Mouse (Mus musculus) hindbrain, embryonic 16.5 days (tissue): ENCODE measurements at regions not wholly inside any gene's neighbourhood (a gene's known extent, or its start where the extent isn't known, plus 50 kb on each side); places are given as distances from the start of the nearest gene placed in this dataset.

Source experiments
- ATAC-seq: fragments of 200-750 bp; cut with Nextera tagmentation; 2 replicates; pipeline ENCODE4 v1.8.0; 2017; ENCODE audit warnings: moderate TSS enrichment, moderate library complexity
- H3K27ac ChIP-seq: fragments of 300-500 bp; sonication (generic); 2 replicates; pipeline ENCODE4 v1.5.1; 2014; ENCODE audit warnings: low read depth, mild to moderate bottlenecking, control low read depth, low read length, moderate library complexity
- H3K27me3 ChIP-seq: fragments of 300-500 bp; sonication (generic); replicated peaks from 2 replicates; pipeline ENCODE4 v1.6.1; 2014; ENCODE audit warnings: low read length; ENCODE audit not compliant: control insufficient read depth, insufficient read depth
- H3K36me3 ChIP-seq: fragments of 300-500 bp; sonication (generic); 2 replicates; pipeline ENCODE4 v1.6.1; 2014; ENCODE audit warnings: mild to moderate bottlenecking, low read length, moderate library complexity, mixed read lengths; ENCODE audit not compliant: control insufficient read depth, insufficient read depth
- H3K4me1 ChIP-seq: fragments of 300-500 bp; sonication (generic); 2 replicates; pipeline ENCODE4 v1.6.1; 2014; ENCODE audit warnings: low read depth, low read length; ENCODE audit not compliant: control insufficient read depth, insufficient read depth
- H3K4me2 ChIP-seq: fragments of 300-500 bp; sonication (generic); 2 replicates; pipeline ENCODE4 v1.6.1; 2014; ENCODE audit warnings: mild to moderate bottlenecking, low read length, control low read depth, moderate library complexity
- H3K4me3 ChIP-seq: fragments of 300-500 bp; sonication (generic); 2 replicates; pipeline ENCODE4 v1.5.1; 2014; ENCODE audit warnings: mild to moderate bottlenecking, low read length, control low read depth, moderate library complexity
- H3K9ac ChIP-seq: fragments of 300-500 bp; sonication (generic); 2 replicates; pipeline ENCODE4 v1.6.1; 2014; ENCODE audit warnings: low read depth, mild to moderate bottlenecking, control low read depth, low read length, moderate library complexity
- H3K9me3 ChIP-seq: fragments of 300-500 bp; sonication (generic); 2 replicates; pipeline ENCODE4 v1.6.1; 2014; ENCODE audit warnings: mild to moderate bottlenecking, low read length, moderate library complexity; ENCODE audit not compliant: control insufficient read depth
- WGBS: fragments of 180-500 bp; shearing (Covaris S2); extraction: QIAGEN DNeasy Blood & Tissue Kit; methylation state at CpG from one replicate; pipeline ENCODE4 v1.1.7; 2014; 5-methylcytosine and 5-hydroxymethylcytosine counted together

DNA sequence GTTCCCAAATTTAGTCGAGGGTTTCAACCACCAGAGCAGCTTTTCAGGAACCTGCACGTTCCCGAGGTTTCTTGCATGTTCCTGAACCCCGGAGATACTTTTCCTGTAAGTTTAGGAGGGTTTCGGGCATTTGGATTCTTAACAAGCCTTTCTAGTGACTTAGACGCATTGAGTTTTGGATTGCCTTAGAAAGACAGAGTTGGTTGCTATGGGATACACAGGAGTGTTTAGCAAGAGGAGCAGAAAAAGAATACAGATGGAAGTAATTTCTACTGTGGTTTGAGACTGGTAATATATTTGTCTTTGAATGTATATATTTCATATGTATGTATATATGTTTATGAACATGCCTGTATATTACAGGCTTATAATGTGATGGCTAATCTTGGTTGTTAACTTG, 266.8 kb downstream of the Dok5 start:
- Histone ChIP-seq H3K27me3 (no peaks in the 10 kb centered on the region), H3K4me1 (no peaks in the 10 kb centered on the region), H3K27ac (no peak overlapping the region), H3K4me3 (no peak overlapping the region), H3K9me3 (no peaks in the 10 kb centered on the region), H3K36me3 (no peaks in the 10 kb centered on the region), H3K4me2 (no peak overlapping the region), H3K9ac (no peak overlapping the region)
- WGBS, result 92% methylated on average over 6 of the region's 6 CpGs
- no peak for ATAC-seq

DNA sequence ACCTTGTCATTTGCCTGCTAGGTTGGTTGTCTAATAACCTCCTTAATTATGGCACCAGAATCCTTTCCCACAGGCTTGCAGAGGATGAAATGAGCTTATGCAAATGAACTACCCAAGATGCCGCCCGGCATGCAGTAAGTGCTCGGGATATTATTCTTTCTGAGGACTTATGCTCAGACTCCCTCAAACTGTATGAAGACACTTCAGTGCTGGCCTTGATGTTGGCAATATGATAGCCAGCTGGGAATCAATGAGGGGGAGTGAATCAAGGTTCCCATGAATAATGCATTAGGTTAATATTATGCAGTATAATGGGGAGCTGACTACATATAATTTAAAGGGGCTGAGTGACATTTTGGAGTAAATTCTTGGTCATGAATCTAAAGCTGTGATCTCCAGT, 268.6 kb downstream of the Dok5 start:
- Histone ChIP-seq H3K9ac (no peak overlapping the region), H3K27me3 (no peaks in the 10 kb centered on the region), H3K4me3 (no peak overlapping the region), H3K9me3 (no peaks in the 10 kb centered on the region), H3K36me3 (no peaks in the 10 kb centered on the region), H3K27ac (no peak overlapping the region), H3K4me1 (no peaks in the 10 kb centered on the region), H3K4me2 (no peak overlapping the region)
- ATAC-seq, result no peak
- WGBS, result 49% methylated on average over 3 of the region's 3 CpGs

DNA sequence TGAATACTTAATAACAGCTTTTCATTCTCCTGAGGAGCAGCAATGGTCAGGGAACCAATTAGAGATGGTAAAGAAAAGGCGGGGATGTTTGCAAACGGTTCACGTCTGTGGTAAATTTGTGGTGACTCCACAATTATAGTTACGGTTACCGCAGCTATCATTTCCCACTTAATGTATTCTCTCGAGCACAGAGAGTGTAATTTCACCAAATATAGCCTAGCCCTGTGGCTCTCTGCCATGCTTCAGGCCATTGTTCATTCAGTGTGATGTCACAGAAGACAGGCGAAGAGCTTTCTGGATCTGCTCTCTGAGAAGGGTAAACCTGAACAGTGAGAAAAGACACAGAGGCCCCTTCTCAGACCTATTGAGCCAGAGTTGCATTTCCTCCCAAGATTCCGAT, 296.9 kb downstream of the Dok5 start:
- Histone ChIP-seq H3K4me1 (no peaks in the 10 kb centered on the region), H3K36me3 (no peaks in the 10 kb centered on the region), H3K27ac (no peak overlapping the region), H3K4me2 (no peak overlapping the region), H3K4me3 (no peak overlapping the region), H3K9me3 (no peaks in the 10 kb centered on the region), H3K27me3 (no peaks in the 10 kb centered on the region), H3K9ac (no peak overlapping the region)
- ATAC-seq, result no peak
- WGBS, result 76% methylated on average over 8 of the region's 8 CpGs
